Mouse (Mus musculus): ENCODE data around the gene Il6st. TPM values are rescaled to one million over a fixed set of nuclear protein-coding genes. Genes with fewer than 3 reads are reported as not detected.

Gene Il6st
- polyA plus RNA-seq, 1 experiment from 2014 or later, result 15.1 TPM

DNA sequence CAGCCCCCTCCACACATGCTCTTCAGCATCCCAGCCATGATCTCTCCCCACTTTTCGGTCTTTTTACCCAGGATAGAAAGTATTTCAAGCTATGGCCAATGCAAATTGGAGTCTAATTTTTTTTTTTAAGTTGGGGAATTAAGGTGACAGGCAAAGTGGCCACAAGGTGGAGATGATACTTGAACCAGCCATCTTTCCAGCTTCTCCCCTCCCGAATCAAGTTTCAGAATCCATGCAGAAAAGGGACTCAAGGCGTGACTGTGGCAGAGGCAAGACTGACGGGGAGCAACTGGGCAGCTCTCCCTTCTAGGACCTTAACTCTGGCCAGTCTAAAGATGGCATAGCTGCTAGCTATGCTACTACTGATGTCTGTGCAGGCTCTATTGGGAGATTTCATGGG lies 5.9 kb upstream of the Il6st start:
- Histone ChIP-seq H3K36me3 (no peaks in the 10 kb centered on the region), H3K4me1 (peaks cover under 1% of the 10 kb centered on the region; the same call in 1 of the 2 replicates), H3K9ac (replicated peaks) (no peak overlapping the region), H3K4me3 (no peak overlapping the region), H3K9me3 (no peaks in the 10 kb centered on the region), H3K27me3 (no peaks in the 10 kb centered on the region), H3K4me2 (replicated peaks) (no peak overlapping the region), H3K27ac (replicated peaks) (no peak overlapping the region)
- ATAC-seq (replicated peaks), result no peak
- 86% methylated on average over 4 of the region's 4 CpGs for WGBS

DNA sequence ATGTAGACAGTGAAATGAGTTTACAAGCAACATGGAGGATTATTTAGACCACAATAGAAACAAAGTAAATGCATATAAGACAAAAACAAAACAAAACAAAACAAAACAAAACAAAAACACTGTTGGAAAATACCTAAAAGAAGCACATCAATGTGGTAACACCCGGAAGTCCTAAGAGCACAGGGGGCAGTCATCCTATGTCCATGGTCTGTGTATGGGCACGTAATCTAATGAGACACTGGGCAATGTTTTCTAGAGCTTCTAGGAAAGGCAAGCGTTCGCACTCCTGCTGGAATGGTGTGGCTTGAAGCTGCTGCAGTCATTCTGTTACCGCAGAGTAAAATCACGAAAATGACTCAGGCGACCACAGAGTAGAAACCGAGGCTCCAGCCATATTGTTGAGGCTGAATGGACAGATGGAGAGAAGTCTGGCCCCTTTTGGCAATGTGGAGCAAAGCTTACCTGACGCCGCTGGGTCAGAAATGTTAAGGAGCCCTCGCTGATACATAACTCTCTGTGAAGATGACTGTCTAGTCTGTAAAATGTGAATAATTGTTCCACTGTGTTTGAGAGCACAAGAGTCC lies 5.3 kb upstream of the Il6st start:
- no peak for ATAC-seq (replicated peaks)
- Histone ChIP-seq H3K4me2 (replicated peaks) (no peak overlapping the region), H3K9ac (replicated peaks) (no peak overlapping the region), H3K27ac (replicated peaks) (no peak overlapping the region), H3K36me3 (no peaks in the 10 kb centered on the region), H3K9me3 (no peaks in the 10 kb centered on the region), H3K4me3 (no peak overlapping the region), H3K4me1 (peaks cover 5% of the 10 kb centered on the region; the same call in 1 of the 2 replicates), H3K27me3 (no peaks in the 10 kb centered on the region)
- 91% methylated on average over 11 of the region's 11 CpGs for WGBS

DNA sequence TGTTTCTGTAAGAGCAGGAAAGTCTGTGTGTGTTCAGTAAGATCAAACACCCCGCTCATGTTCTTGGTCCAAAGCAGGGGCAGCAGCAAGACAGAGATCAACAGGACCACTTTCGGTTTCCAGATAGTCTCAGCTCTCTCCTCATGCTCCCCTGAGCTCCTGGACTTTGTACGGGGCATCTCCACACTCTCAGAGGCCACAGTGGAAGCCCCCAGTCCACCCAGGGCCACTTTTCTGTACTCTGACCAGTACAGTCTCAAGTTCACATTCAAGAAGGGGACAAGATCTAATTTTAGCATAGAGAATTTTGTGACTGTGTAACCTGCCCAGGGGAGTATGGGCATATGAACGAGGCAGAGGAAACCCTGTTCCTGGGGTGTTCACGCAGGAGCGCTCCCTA lies 3.9 kb upstream of the Il6st start:
- Histone ChIP-seq H3K9me3 (no peaks in the 10 kb centered on the region), H3K9ac (replicated peaks) (no peak overlapping the region), H3K4me2 (replicated peaks) (no peak overlapping the region), H3K27me3 (no peaks in the 10 kb centered on the region), H3K27ac (replicated peaks) (no peak overlapping the region), H3K36me3 (no peaks in the 10 kb centered on the region), H3K4me3 (no peak overlapping the region), H3K4me1 (peaks cover 12% of the 10 kb centered on the region)
- no peak for ATAC-seq (replicated peaks)
- 87% methylated on average over 6 of the region's 6 CpGs for WGBS

DNA sequence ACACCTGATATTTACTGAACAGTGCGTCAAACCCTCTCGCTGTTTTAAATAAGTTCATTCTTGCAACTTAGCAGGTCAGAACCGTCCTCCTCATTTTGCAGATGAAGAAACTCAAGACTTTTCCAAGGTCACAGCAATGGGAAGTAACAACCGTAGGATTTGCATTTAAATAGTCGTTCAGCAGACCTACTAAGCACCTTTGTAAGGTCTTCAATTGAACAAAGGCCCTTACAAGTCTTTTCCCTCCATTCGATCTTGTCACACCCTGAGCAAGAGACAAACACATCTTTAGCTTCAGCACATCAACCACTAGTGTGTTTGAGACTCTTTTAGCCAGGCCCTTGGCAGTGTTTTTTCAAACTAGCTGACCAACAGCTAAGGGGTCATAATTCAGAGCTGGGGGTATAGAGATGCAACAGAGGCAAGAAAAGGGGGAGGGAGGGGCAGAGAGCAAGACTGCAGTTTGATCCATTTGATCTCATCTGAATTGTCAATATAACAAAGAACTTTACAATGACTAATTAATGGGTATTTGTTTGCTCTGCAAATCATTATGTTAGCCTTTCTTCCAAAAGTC lies 1.4 kb upstream of the Il6st start:
- Histone ChIP-seq H3K27me3 (no peaks in the 10 kb centered on the region), H3K36me3 (no peaks in the 10 kb centered on the region), H3K27ac (replicated peaks) (no peak overlapping the region), H3K4me1 (peaks cover 17% of the 10 kb centered on the region), H3K9ac (replicated peaks) (no peak overlapping the region), H3K9me3 (no peaks in the 10 kb centered on the region), H3K4me2 (replicated peaks) (no peak overlapping the region), H3K4me3 (no peak overlapping the region)
- ATAC-seq (replicated peaks), result no peak
- WGBS, result 48% methylated on average over 6 of the region's 6 CpGs

DNA sequence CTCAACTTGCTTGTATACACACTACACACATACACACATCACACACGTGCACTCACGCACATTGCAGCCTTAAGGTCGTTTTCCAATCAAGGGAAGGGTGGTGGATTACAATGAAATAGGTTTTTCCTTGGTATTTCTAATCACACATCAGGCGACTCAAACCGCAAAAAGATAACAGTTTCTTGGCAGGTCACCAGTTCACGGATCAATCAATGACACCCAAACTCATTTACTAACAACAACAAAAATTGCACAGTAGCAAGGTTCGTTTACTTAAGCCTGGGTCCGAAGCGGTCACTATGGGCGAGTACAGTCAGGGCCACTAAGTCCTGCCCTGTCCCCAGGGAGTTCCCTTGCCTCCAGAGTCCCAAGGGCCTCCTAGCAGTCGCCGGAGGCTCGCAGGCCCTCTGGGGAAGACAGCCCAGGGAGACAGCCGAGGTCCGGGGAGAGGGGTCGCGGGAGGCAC lies 500 bp upstream of the Il6st start:
- Histone ChIP-seq H3K4me3 (peak overlapping the region; percentile 93), H3K9me3 (no peaks in the 10 kb centered on the region), H3K9ac (replicated peaks) (peak overlapping the region; percentile 73), H3K4me1 (peaks cover 17% of the 10 kb centered on the region), H3K4me2 (replicated peaks) (peak overlapping the region; percentile 76), H3K36me3 (no peaks in the 10 kb centered on the region), H3K27ac (replicated peaks) (0 out of 2 replicates have a peak overlapping the region, but pooled peaks have one; percentile 35), H3K27me3 (no peaks in the 10 kb centered on the region)
- 2% methylated on average over 17 of the region's 17 CpGs for WGBS
- peak; percentile 84 for ATAC-seq (replicated peaks)

DNA sequence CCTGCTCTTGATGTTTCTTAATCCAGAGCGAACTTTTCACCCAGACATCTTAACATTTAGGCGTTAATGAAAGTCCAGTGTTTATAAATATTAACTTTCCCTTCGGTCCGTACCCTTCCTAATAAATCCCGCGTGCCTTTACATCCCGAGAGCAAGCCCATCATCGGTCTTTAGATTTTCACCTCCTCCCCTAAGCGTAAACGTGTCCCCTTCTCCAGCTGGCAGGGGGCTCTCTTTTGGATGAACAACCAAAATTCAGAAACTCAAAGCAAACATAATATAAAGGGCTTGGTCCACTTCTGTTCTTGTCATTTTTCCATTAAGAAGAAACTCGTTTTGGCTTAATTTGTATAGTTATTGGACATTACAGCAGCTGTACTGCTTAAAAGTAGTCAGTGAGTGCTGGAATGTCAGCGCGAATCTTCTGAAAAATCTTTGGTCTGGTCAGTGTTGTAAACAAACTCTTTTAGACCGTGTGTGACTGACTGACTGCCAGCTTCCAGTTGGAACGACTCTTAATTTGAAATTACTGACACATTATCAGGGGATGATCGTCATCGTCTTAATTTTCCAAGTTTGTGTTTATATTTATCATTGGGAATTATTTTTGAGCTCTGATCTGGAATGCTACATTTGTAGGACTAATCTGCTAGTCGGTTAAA lies 887 bp downstream of the Il6st start:
- H3K27ac ChIP-seq (replicated peaks), result no peak overlapping the region
- H3K4me2 ChIP-seq (replicated peaks), result peak overlapping the region; percentile 76
- 6% methylated on average over 18 of the region's 18 CpGs for WGBS
- peaks cover 17% of the 10 kb centered on the region for H3K4me1 ChIP-seq
- H3K9me3 ChIP-seq, result no peaks in the 10 kb centered on the region
- ATAC-seq (replicated peaks), result no peak
- no peaks in the 10 kb centered on the region for H3K36me3 ChIP-seq
- H3K4me3 ChIP-seq, result peak overlapping the region; percentile 93
- H3K9ac ChIP-seq (replicated peaks), result peak overlapping the region; percentile 73
- H3K27me3 ChIP-seq, result no peaks in the 10 kb centered on the region

DNA sequence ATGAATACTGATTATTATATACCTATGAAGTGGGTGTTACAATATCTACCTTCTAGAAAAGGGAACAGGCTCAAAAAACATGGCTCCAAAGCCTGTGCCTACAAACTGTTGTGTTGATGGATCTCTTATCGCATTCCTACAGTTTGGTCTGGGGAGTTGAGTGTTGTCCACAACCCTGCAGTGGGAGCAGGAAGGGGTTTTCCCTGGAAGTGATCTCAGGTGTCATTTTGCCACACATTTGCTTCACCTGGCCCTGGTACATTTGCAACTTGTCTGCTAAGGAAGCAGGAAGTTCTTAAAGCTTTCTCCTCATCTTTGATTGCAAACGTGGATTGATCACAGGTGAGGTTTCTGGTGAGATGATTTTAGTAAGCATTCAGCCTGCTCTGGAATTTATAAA lies 1.7 kb downstream of the Il6st start:
- H3K36me3 ChIP-seq, result no peaks in the 10 kb centered on the region
- no peak overlapping the region for H3K4me2 ChIP-seq (replicated peaks)
- WGBS, result 71% methylated on average over 2 of the region's 2 CpGs
- H3K4me1 ChIP-seq, result peaks cover 17% of the 10 kb centered on the region
- no peaks in the 10 kb centered on the region for H3K9me3 ChIP-seq
- no peak overlapping the region for H3K27ac ChIP-seq (replicated peaks)
- H3K9ac ChIP-seq (replicated peaks), result no peak overlapping the region
- no peak for ATAC-seq (replicated peaks)
- no peak overlapping the region for H3K4me3 ChIP-seq
- no peaks in the 10 kb centered on the region for H3K27me3 ChIP-seq

DNA sequence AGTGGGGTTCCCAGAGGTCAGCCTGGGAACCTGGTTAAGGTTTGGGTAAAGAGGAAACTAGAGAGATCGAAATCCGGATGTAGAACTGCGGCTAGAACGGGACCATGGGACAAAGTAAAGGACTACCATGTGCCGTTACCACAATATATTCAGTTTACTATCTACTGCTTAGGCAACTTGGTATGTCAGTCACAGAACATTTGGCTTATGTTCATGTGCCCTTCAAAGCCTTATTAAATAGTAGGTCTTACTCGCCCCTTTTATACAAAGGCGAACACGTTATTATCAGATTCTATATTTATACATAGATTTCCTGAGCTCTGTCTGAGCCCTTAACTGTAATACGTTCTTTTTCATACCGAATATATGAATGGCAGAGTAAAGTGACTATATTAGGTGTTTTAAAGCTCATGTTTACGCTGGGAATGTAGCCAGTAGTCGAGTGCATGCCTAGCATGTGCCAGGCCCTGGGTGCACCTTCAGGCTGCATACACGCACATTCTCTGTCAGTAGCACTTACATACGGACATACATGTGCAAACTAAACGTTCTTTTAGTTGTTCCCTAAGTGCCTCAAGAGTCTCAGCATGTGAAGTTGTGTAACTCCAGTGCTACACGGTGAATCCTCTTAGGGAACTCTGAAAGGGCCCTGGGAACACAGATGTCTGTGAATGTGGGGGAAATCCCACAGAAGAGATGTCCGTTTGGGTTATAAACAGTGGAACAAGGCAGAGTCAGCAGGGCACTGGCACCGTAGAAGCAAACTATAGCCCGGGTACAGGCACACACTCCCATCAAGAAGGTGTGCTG lies 2.5 kb downstream of the Il6st start:
- Histone ChIP-seq H3K9me3 (no peaks in the 10 kb centered on the region), H3K27ac (replicated peaks) (no peak overlapping the region), H3K9ac (replicated peaks) (no peak overlapping the region), H3K4me3 (no peak overlapping the region), H3K36me3 (no peaks in the 10 kb centered on the region), H3K4me1 (peaks cover 17% of the 10 kb centered on the region), H3K4me2 (replicated peaks) (no peak overlapping the region), H3K27me3 (no peaks in the 10 kb centered on the region)
- ATAC-seq (replicated peaks), result no peak
- 84% methylated on average over 19 of the region's 19 CpGs for WGBS

DNA sequence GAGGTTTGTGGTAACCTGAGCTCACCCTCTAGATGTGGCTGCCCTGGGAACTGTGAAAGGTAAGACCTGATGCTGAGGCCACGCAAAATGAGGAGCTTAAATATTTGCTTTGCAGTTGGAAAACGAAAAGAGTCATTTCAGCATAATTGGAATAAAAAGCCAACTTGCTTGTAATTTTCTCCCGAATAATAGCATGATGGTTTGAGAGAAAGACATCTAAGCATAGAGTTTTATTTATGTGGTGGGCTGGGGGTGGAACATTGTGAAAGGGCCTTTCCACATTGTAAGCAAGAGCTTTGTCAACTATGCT lies 3.0 kb downstream of the Il6st start:
- Histone ChIP-seq H3K27me3 (no peaks in the 10 kb centered on the region), H3K4me2 (replicated peaks) (no peak overlapping the region), H3K36me3 (no peaks in the 10 kb centered on the region), H3K9me3 (no peaks in the 10 kb centered on the region), H3K4me1 (peaks cover 17% of the 10 kb centered on the region), H3K4me3 (no peak overlapping the region), H3K9ac (replicated peaks) (no peak overlapping the region), H3K27ac (replicated peaks) (no peak overlapping the region)
- ATAC-seq (replicated peaks), result no peak
- 93% methylated on average over 3 of the region's 3 CpGs for WGBS

DNA sequence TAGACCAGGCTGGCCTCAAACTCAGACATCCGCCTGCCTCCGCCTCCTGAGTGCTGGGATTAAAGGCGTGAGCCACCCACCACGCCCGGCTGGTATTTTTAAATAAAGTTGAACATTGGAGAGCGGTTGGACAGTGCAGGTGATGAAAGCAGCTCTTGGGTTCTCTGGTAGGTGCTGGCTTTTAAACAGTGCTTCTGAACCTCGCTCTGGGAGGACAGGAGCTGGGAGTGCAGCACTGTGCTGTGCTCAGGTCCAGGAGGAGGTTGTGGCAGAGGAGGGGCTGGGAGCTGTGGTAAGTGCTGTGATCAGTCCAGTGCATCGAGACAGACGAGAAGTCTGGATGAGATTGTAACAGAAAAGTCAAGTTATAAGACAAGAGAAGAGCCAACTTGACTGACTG lies 3.5 kb downstream of the Il6st start:
- Histone ChIP-seq H3K27ac (replicated peaks) (no peak overlapping the region), H3K4me2 (replicated peaks) (no peak overlapping the region), H3K9me3 (no peaks in the 10 kb centered on the region), H3K4me1 (peaks cover 17% of the 10 kb centered on the region), H3K27me3 (no peaks in the 10 kb centered on the region), H3K4me3 (no peak overlapping the region), H3K36me3 (no peaks in the 10 kb centered on the region), H3K9ac (replicated peaks) (no peak overlapping the region)
- no peak for ATAC-seq (replicated peaks)
- 94% methylated on average over 9 of the region's 9 CpGs for WGBS

DNA sequence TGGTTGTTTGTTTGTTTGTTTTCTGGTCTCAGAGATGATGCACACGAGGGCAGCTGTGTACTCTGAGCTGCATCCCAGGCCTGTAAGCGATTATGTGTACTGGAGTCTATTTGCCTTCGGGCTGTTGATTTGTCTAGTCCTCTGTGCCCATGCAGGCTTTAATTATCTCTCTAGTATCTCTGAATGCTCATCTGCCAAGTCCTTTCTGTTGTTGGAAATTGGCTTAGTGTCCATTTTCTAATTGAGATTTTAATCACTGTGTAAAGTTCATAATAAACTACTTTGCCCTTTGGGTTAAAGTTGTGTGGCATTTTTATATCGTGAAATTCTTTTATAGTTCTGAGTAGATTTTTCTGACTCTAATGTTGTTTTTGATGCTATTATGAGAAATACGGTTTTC lies 5.6 kb downstream of the Il6st start:
- Histone ChIP-seq H3K9ac (replicated peaks) (no peak overlapping the region), H3K9me3 (no peaks in the 10 kb centered on the region), H3K36me3 (no peaks in the 10 kb centered on the region), H3K27ac (replicated peaks) (no peak overlapping the region), H3K4me1 (peaks cover 10% of the 10 kb centered on the region; the same call in 1 of the 2 replicates), H3K4me2 (replicated peaks) (no peak overlapping the region), H3K27me3 (no peaks in the 10 kb centered on the region), H3K4me3 (no peak overlapping the region)
- ATAC-seq (replicated peaks), result no peak
- 75% methylated on average over 5 of the region's 5 CpGs for WGBS

DNA sequence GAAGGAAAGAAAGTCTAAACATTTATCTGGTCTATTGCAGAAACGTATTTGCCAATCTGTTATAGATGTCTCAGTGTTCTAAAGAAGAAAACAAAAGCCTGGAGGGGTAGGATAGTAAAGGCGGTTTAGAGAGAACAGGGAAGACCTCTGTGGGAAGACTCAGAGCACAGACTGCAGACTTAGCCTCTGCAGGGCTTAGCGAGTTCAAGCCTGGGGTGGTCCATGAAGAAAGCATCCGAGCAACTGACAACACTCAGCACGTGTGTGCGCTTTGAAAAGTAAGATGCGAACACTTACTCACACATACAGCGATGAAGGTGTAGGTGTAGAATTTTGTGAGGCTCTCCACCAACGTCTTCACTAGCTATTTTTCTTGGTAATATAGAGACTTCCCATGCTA lies 7.3 kb downstream of the Il6st start:
- no peaks in the 10 kb centered on the region for H3K4me1 ChIP-seq
- H3K27me3 ChIP-seq, result no peaks in the 10 kb centered on the region
- WGBS, result 88% methylated on average over 9 of the region's 9 CpGs
- no peak overlapping the region for H3K27ac ChIP-seq (replicated peaks)
- no peak overlapping the region for H3K4me2 ChIP-seq (replicated peaks)
- peaks cover 6% of the 10 kb centered on the region; the same call in 1 of the 2 replicates for H3K36me3 ChIP-seq
- H3K9me3 ChIP-seq, result no peaks in the 10 kb centered on the region
- H3K4me3 ChIP-seq, result no peak overlapping the region
- ATAC-seq (replicated peaks), result no peak
- H3K9ac ChIP-seq (replicated peaks), result no peak overlapping the region

Data from forebrain, embryonic 15.5 days (tissue).